Mouse (Mus musculus): Measurements from ENCODE around the gene Styx. TPM values are rescaled to one million over a fixed set of nuclear protein-coding genes. Genes with fewer than 3 reads are reported as not detected.
A peak's percentile ranks its signal among the peaks of the same experiment; 100 is the strongest.

Gene Styx
- total and polyA plus RNA-seq, 3 experiments: 33.3 to 102 (median 37.3) TPM

DNA sequence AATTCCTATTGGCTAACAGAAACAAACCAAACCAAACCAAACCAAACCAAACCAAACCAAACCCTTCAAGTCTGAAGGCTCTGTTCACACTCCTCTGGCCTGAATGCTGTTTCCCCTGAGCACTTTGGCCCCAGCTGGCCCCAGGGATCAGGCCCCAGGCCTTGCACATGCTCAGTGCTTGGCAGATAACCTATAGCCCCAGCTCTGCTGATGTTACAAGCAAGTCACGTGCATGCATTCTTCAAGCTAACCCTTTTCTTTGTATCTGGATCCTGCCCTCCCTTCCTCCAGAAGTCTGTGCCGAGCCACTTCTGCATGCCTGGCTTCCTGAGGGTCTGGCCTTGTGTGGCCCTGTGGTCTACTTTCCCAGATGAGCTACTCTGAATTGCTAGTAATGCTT is 100.2 kb downstream of the Styx start:
- H3K4me3 ChIP-seq (ENCODE audit: low read depth, low read length): peak overlapping the region; percentile 13; the same call in 1 of the 2 replicates
- H3K4me1 ChIP-seq (ENCODE audit: insufficient read depth, low read depth, low read length): peaks cover 75% of the 10 kb centered on the region
- no peaks in the 10 kb centered on the region for H3K36me3 ChIP-seq (replicated peaks)
- no peak for DNase-seq (ENCODE audit: low spot score)
- H3K27me3 ChIP-seq (ENCODE audit: insufficient read depth, low read length): no peaks in the 10 kb centered on the region
- ATAC-seq (ENCODE audit: extremely low read depth, insufficient number of reproducible peaks, low FRiP score, poor library complexity, severe bottlenecking): peak; percentile 51; the same call in 1 of the 2 replicates
- no peak for TF ChIP-seq CTCF (IDR thresholded peaks at IDR 0.05; ENCODE audit: low read depth, low read length)
- no peak for TF ChIP-seq TAL1 (conservative IDR thresholded peaks at IDR 0.05; ENCODE audit: low read depth, low read length)
- TF ChIP-seq GATA2 (IDR thresholded peaks at IDR 0.05; ENCODE audit: borderline replicate concordance, low read depth, low read length): no peak
- TF ChIP-seq GATA1 (IDR thresholded peaks at IDR 0.05; ENCODE audit: borderline replicate concordance, low read length): no peak
- no peak for TF ChIP-seq POLR2AphosphoS5 (IDR thresholded peaks at IDR 0.05; ENCODE audit: insufficient replicate concordance, low read depth, low read length)
- no peaks in the 10 kb centered on the region for H3K9me3 ChIP-seq (replicated peaks)

DNA sequence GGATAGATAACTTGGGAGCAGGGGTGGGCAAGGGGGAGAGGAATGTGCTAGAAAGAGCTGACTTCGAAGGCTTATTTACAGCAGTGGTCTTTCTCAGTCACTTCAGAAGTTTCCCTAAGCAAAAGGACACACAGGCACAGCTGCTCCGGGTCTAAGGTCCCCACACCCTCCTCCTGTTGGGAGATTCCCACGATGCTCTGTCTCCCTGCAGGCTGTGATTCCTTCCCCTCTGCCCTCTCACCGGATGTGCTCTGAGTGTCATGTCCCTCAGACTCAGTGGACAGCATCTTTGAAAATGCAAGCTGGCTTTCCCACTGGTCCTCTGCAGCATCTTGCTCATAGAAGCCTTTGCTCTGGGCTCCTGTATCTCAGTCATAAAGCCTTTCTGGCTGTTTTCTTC is 101.3 kb downstream of the Styx start:
- no peaks in the 10 kb centered on the region for H3K9me3 ChIP-seq (replicated peaks)
- H3K27me3 ChIP-seq (ENCODE audit: insufficient read depth, low read length): no peaks in the 10 kb centered on the region
- no peak for TF ChIP-seq CTCF (IDR thresholded peaks at IDR 0.05; ENCODE audit: low read depth, low read length)
- TF ChIP-seq GATA2 (IDR thresholded peaks at IDR 0.05; ENCODE audit: borderline replicate concordance, low read depth, low read length): no peak
- no peak for TF ChIP-seq GATA1 (IDR thresholded peaks at IDR 0.05; ENCODE audit: borderline replicate concordance, low read length)
- TF ChIP-seq POLR2AphosphoS5 (IDR thresholded peaks at IDR 0.05; ENCODE audit: insufficient replicate concordance, low read depth, low read length): no peak
- TF ChIP-seq TAL1 (conservative IDR thresholded peaks at IDR 0.05; ENCODE audit: low read depth, low read length): no peak
- H3K4me3 ChIP-seq (ENCODE audit: low read depth, low read length): no peak overlapping the region; the same call in 1 of the 2 replicates
- H3K36me3 ChIP-seq (replicated peaks): no peaks in the 10 kb centered on the region
- no peak for ATAC-seq (ENCODE audit: extremely low read depth, insufficient number of reproducible peaks, low FRiP score, poor library complexity, severe bottlenecking)
- no peak for DNase-seq (ENCODE audit: low spot score)
- peaks cover 75% of the 10 kb centered on the region for H3K4me1 ChIP-seq (ENCODE audit: insufficient read depth, low read depth, low read length)

DNA sequence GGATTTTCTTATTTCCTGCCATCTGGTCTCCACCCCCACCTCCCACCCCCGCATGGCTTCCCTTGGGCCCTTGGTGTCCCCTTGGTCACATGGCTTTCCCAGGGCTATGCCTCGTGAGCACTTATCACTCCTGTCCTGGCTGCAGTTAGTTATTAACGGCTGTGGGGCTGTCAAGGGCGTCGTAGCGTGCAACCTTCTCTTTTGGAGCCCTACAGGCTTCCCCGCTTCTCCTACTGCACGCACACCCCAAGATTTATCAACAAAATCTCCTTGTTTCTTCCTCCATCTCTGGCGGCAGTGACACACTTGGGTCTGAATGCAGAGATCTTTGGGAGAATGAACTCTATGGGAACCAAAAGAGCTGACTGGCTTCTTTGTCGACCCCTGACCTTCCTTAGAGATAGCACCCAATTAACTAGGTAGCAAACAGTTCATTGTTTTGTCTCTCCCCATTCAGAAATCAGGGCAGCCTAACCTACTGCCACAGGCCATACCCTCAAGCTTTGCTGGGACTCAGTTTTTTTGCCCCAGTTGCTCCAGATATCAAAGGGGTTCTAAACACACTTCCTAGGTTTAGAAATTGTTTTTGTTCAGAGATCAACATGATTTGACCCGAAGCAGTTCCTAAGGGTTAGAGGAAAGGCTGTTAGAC is 102.1 kb downstream of the Styx start:
- Histone ChIP-seq H3K9me3 (replicated peaks) (no peaks in the 10 kb centered on the region), H3K36me3 (replicated peaks) (no peaks in the 10 kb centered on the region), H3K4me1 (ENCODE audit: insufficient read depth, low read depth, low read length) (peaks cover 74% of the 10 kb centered on the region), H3K27me3 (ENCODE audit: insufficient read depth, low read length) (no peaks in the 10 kb centered on the region), H3K4me3 (ENCODE audit: low read depth, low read length) (no peak overlapping the region; the same call in 1 of the 2 replicates)
- TF ChIP-seq POLR2AphosphoS5 (IDR thresholded peaks at IDR 0.05; ENCODE audit: insufficient replicate concordance, low read depth, low read length): no peak
- TF ChIP-seq GATA1 (IDR thresholded peaks at IDR 0.05; ENCODE audit: borderline replicate concordance, low read length): no peak
- peak; percentile 86 for ATAC-seq (ENCODE audit: extremely low read depth, insufficient number of reproducible peaks, low FRiP score, poor library complexity, severe bottlenecking)
- DNase-seq (ENCODE audit: low spot score): peak; percentile 55

DNA sequence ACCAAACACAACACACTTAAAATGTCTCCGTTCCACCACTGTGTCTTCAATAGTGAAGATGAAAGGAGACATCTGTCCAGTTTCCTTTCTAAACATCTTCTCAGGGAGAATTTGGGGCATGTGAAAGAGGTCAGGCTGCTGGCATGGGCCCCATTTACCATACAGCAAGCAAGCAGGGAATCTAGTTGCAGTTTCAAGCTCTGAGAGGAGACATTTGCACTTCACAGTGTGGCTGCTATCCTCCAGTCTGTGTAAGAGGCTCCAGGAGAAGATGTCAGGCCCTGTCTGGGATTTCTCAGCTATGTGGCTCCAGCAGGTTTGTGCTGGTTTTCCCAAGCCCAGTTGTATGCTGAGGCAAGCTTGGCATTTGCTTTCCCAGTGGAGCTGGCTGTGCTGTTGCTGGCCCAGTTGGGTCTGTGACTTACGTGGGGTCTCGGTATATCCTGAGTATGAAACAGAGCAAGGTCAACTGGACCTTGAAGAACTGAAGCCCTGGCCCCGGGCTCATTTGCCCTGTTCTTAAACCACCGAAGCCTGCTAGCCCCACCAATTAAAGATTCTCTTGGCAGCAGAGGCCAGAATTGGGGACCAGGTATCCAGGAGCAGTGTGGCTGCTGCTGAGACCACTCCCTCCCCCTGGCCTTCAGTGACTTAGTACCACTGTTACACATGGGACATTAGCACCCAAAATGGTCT is 102.8 kb downstream of the Styx start:
- peaks cover 79% of the 10 kb centered on the region for H3K4me1 ChIP-seq (ENCODE audit: insufficient read depth, low read depth, low read length)
- TF ChIP-seq TAL1 (conservative IDR thresholded peaks at IDR 0.05; ENCODE audit: low read depth, low read length) (no peak), GATA1 (IDR thresholded peaks at IDR 0.05; ENCODE audit: borderline replicate concordance, low read length) (no peak), CTCF (IDR thresholded peaks at IDR 0.05; ENCODE audit: low read depth, low read length) (no peak), POLR2AphosphoS5 (IDR thresholded peaks at IDR 0.05; ENCODE audit: insufficient replicate concordance, low read depth, low read length) (no peak), GATA2 (IDR thresholded peaks at IDR 0.05; ENCODE audit: borderline replicate concordance, low read depth, low read length) (no peak)
- DNase-seq (ENCODE audit: low spot score) (no peak), ATAC-seq (ENCODE audit: extremely low read depth, insufficient number of reproducible peaks, low FRiP score, poor library complexity, severe bottlenecking) (no peak)
- H3K4me3 ChIP-seq (ENCODE audit: low read depth, low read length): no peak overlapping the region
- no peaks in the 10 kb centered on the region for H3K27me3 ChIP-seq (ENCODE audit: insufficient read depth, low read length)
- H3K36me3 ChIP-seq (replicated peaks): no peaks in the 10 kb centered on the region
- no peaks in the 10 kb centered on the region for H3K9me3 ChIP-seq (replicated peaks)

DNA sequence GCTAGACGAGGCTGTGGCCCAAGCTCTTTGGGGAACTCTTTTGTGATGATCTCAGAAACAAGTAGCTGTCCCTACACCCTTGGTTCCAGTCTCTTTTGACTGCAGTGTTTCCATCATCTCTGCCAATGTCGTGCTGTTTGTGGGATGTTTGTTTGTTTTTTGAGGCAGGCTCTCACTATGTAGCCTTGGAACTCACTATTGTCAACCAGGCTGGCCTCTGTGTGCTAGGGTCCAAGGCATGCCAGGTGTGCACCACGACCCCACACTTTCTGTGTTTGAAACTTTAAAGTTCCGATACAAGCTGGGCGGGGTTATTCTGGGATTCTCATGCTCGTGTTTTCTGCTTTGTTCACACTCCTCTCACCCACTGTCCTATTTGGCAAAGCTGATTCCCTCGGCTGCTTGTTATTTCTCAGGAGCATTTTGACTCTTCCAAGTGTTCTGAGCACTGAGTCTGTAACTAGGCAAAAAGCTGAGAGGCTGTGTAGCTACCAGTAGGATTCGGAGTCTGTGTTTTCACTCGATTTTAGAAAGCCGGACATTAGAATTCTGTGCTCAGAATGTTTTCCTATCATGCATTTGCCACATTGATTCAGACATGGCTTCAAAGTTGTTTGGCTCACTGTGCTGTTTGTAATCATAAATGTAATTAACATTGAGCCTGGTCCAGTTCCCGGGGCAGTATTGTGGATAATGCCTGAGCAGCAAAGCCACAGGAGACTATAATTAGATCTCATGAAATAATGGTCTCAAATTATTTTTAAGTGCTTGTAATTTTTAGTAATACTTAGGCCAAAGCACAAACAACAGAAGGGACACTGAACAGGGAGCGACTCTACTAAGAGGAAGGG is 105.0 kb downstream of the Styx start:
- H3K9me3 ChIP-seq (replicated peaks): no peaks in the 10 kb centered on the region
- no peaks in the 10 kb centered on the region for H3K36me3 ChIP-seq (replicated peaks)
- DNase-seq (ENCODE audit: low spot score) (no peak), ATAC-seq (ENCODE audit: extremely low read depth, insufficient number of reproducible peaks, low FRiP score, poor library complexity, severe bottlenecking) (no peak)
- TF ChIP-seq GATA1 (IDR thresholded peaks at IDR 0.05; ENCODE audit: borderline replicate concordance, low read length) (no peak), GATA2 (IDR thresholded peaks at IDR 0.05; ENCODE audit: borderline replicate concordance, low read depth, low read length) (no peak), POLR2AphosphoS5 (IDR thresholded peaks at IDR 0.05; ENCODE audit: insufficient replicate concordance, low read depth, low read length) (no peak), CTCF (IDR thresholded peaks at IDR 0.05; ENCODE audit: low read depth, low read length) (no peak), TAL1 (conservative IDR thresholded peaks at IDR 0.05; ENCODE audit: low read depth, low read length) (no peak)
- no peak overlapping the region for H3K4me3 ChIP-seq (ENCODE audit: low read depth, low read length)
- no peaks in the 10 kb centered on the region for H3K27me3 ChIP-seq (ENCODE audit: insufficient read depth, low read length)
- H3K4me1 ChIP-seq (ENCODE audit: insufficient read depth, low read depth, low read length): peaks cover 79% of the 10 kb centered on the region

DNA sequence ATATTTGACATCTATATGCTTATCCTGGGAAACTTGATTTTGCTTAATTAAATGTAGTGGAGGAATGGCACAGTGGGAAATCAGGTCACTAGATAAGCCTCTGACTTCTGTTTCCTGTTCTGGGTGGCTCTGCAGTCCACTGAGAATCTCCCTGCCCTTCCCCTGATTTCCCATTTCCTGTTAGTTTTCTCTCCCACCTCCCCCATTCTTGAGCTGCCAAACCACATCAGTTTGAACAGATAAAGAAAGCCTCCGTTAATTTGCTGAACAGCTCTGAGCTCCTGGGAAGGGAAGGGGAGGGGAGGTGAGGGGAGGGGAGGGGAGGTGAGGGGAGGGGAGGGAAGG is 105.6 kb downstream of the Styx start:
- DNase-seq (ENCODE audit: low spot score) (no peak), ATAC-seq (ENCODE audit: extremely low read depth, insufficient number of reproducible peaks, low FRiP score, poor library complexity, severe bottlenecking) (peak; percentile 62)
- TF ChIP-seq GATA1 (IDR thresholded peaks at IDR 0.05; ENCODE audit: borderline replicate concordance, low read length): no peak
- no peak for TF ChIP-seq TAL1 (conservative IDR thresholded peaks at IDR 0.05; ENCODE audit: low read depth, low read length)
- no peak for TF ChIP-seq POLR2AphosphoS5 (IDR thresholded peaks at IDR 0.05; ENCODE audit: insufficient replicate concordance, low read depth, low read length)
- no peak for TF ChIP-seq GATA2 (IDR thresholded peaks at IDR 0.05; ENCODE audit: borderline replicate concordance, low read depth, low read length)
- no peak for TF ChIP-seq CTCF (IDR thresholded peaks at IDR 0.05; ENCODE audit: low read depth, low read length)

More for the DNA sequence above, 105.6 kb downstream of the Styx start:
- H3K4me3 ChIP-seq (ENCODE audit: low read depth, low read length): no peak overlapping the region
- no peaks in the 10 kb centered on the region for H3K9me3 ChIP-seq (replicated peaks)
- H3K27me3 ChIP-seq (ENCODE audit: insufficient read depth, low read length): no peaks in the 10 kb centered on the region
- peaks cover 74% of the 10 kb centered on the region for H3K4me1 ChIP-seq (ENCODE audit: insufficient read depth, low read depth, low read length)
- H3K36me3 ChIP-seq (replicated peaks): no peaks in the 10 kb centered on the region

Data from G1E (cell line).